Mouse (Mus musculus) kidney, adult 18-20 months (tissue): ENCODE results near the gene Zfp646.

ENCODE experiments used
- DNase-seq: peaks from one replicate; pipeline ENCODE4 v3.0.0; 2021

Zfp646 gene

DNA sequence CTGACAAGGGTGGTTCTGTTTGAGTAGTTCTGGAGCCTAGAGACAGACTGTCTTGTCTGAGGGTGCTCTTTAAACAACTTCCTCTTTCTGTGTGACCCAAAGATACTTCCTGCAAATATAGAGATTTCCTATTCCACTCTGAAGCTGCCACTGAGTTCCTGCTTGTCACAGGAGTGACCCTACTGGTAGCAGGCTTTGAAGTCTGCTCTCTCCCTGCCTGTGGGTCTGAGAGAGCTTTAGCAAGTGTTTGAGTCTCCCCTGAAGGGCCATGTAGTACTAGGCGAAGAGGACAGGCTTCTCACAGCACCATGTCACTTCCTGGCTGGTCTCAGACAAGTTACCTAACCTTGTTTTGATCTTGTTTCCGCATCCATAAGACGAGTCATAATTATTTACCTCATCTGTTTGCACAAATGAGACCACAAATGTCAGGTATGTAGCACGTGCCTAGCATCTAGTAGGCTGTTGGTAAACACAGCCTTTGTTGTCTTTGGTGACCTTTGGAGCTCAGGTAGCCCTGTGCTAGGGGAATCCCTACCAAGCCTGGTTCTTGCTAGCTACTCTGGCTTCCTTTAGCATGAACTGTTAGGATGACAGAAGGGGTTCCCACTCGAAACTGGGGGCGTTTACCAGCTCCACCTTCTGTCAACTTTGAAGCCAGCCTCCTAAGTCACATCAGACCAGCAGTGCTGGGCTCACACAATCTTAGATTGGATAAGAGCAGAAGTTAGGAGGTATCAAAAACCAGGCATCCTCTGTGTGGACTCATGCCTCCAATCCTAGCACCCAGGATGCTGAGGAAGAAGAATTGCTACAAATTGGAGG lies 46.6 kb downstream of the Zfp646 start:
- no peak for DNase-seq

DNA sequence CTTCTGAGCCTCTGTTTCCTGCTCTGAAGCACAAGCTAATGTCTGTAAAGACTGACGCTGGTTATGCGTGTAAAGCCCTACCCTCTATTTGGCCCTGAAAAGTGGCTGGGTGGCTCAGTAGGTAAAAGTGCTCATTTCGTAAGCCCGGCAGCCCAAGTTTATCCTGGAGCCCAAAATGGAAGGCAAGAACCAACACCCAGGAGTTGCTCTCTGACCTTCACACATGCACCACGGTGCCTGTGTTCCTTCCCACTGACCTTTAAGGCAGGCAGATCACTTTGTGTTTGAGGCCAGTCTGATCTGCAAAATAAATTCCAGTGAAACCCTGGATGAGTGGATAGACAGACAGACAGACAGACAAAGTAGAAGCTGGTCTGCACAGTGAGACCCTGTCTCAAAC lies 47.7 kb downstream of the Zfp646 start:
- DNase-seq: peak; percentile 44

DNA sequence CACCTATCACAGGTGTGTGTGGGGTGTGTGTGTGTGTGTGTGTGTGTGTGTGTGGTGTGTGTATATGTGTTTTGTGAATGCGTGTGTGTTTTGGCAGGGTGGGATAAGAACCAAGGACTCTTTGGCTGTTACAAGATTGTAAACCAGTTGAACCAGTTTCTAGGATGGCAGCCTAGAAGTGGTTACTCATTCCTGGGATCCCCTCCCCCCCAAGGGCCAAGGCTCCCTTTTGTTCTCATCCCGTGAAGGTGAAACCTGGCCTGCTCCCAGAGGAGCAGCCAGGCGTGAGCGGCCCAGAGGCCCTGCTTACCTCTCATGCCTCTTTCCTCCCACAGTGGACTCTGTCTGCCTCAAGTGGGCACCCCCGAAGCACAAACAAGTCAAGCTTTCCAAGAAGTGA lies 49.2 kb downstream of the Zfp646 start:
- DNase-seq: peak; percentile 85

DNA sequence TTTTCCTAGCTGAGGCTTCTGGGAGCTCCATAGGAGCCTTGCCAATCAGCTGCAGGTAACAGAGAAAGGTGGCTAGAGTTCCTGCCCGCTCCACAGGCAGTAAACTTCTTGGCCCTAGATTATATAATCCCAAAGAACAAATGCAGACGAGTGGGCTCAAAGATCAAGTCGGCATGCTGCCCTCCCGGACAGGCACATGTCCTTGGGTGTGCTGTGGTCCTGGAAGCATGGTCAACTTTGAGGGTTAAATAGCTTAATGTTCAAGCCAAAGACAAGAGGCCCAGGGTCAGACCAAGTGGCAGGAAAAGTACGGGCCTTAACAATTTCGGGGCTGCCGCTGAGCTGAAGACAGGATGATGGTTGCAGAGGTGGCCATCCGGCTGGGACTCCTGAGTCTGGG lies 50.0 kb downstream of the Zfp646 start:
- peak; percentile 76 for DNase-seq

DNA sequence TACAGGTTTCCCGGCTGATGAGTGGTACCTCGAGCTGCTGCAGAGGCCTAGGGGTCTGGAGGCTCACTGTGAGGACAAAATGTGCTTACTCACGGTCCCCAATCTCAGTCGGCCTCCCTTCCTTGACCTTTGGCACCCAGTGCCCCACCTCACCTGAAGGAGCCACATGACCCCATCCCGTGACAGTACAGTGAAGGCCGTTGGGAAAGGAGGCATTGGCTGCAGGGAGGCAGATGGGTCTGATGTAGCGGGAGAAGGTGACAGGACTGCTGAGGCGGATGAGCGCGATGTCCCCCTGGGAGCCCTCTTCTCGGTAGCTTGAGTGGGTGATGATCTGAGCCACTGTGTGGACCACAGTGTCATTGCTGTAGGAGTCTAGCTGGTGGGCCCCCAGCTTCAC lies 50.8 kb downstream of the Zfp646 start:
- DNase-seq: peak; percentile 82

DNA sequence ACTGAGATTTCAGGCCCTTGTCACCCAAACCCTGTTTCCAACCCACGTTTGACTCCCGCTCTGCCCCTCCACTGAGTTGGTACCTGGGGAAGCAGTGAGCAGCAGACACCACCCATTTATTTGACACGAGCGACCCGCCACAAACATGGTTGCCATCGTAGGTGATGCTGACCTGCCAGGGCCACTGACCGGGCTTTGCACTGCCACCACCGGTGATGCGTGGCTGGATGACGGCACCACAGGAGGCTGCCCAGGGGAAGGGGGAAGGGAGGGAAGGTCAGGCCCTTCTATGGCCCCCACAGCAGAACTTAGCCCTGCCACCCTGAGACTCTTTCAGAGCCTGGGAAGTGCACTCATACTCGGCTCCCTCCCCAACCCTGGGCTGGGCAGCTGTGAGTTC lies 51.7 kb downstream of the Zfp646 start:
- peak; percentile 54 for DNase-seq

DNA sequence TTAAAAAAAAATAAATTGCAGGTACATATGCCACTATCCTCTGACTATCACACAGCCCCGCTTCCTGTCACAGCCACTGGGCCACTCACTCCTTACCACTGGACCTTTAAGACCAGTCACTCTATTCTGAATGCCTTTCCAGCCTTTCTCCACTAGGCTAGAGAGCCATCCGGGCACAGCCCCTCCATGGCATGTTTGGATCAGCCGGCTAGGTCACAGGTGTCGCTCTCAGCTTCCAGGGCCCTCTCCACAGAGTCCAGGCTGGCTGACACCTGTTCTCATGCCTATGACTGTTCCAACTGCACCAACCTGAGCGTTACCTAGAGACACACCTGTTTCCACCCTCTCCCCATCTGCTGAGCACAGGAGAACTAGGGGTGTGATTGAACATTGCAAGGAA lies 52.6 kb downstream of the Zfp646 start:
- peak; percentile 58 for DNase-seq

DNA sequence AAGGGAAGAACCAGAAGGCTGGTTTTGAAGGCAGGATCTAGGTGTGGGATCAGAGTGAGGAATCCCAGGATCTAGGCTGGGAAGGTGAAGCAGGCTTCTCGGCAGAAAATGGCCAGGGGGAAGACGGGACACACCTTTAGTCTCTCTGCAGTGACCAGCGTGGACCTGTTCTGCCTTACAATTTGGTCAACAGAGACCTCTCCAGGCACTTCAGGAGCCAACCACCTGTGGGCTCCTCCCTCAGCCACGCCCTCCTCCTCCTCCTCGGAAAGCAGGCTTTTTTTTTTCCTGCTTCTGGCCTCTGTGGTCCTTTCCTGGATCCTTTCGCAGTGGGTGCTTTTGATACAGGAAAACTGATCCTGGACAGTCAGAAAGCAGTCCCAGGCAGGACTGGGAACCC lies 53.9 kb downstream of the Zfp646 start, which contains the start of gene Prss8:
Prss8 (minus strand) TSS at position 182 of the 400 bp plus-strand sequence.
- DNase-seq: peak; percentile 92

DNA sequence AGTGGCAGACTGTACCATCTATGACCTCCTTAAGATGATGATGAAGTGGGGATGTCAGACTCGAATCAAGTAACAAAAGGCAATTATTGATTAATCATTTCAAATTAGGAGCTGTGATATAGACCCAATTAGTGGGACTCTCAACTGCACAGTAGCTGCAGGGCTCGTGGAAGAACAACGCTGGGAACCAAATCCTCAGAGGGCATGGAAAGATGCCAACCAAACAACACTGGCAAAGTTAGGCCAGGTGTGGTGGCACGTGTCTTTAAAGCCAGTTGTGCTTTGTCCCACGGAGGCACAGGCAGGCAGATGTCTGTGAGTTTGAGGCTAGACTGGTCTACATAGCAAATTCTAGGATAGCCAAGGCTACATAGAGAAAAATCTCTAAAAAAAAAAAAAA lies 54.6 kb downstream of the Zfp646 start:
- DNase-seq: peak; percentile 25

DNA sequence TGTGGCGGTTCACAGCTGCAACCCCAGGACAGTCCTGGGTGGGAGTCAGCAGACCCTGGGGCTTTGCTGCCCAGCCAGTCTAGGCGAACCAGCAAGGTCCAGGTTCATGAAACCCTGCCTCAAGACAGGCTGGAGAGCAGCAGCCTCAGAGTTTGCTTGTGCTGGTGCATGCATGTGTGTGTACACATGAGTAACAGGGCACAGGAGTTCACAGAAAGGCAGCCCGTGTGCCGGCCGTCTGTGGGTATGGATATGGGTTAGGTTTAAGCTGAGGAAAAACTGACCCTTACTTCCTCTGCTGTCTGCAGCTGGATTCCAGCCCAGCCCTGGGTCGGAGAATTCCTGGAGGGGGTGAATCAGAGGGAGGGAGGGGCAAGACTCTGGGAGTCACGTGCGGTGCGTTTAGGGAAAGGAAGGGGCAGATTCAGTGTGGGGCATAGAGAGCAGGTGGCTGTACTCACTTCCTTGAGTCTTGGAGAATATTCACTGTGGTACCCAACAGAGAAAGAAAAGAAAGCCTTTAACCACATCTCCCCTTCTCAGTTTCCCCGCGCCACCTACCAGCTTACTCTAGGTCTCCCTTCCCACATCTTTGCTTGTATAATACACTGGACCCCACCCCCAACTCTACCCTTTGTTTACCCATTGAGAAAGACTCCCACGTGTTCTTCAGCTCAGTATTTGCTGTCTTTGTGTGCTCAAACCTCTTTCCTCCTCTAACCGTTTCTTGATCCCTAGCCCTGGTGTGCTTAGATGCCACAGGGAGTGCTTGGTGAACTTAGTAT lies 55.5 kb downstream of the Zfp646 start:
- DNase-seq: peak; percentile 74

DNA sequence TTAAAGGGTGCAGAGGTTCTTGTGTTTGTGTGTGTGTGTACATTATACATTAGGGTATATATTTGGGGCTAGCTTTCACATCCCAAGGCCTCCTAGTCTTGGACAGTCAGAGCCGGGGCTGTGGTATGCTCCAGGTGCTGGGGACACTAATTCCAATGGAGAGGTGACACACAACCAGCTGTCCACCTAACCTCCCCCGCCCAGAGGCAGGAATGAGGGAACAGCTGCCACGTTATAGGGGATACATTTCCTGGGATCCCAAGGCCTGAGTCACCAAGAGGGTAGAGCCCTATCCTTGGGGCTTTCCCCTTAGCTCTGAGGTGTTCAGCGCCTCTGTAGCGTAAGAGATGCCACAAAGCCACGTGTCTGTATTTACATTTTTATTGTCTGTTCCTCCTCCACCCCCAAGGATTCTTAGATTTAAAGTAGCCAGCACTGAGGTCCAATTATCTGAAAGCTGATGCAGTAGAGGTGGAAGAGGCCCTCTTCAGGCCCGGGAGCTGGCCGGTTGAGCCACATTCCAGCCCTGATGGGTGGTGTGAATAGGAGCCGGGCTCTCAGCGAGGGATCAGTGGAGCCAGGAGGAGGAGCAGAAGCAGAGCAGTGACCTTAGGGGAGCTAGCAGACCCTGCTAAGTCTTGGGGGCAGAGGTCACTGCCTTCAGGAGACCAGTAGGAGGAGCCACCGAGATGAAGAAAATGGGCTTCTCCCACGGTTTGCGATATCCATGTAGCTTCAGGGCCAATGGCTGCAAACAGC lies 56.4 kb downstream of the Zfp646 start:
- DNase-seq: peak; percentile 48

DNA sequence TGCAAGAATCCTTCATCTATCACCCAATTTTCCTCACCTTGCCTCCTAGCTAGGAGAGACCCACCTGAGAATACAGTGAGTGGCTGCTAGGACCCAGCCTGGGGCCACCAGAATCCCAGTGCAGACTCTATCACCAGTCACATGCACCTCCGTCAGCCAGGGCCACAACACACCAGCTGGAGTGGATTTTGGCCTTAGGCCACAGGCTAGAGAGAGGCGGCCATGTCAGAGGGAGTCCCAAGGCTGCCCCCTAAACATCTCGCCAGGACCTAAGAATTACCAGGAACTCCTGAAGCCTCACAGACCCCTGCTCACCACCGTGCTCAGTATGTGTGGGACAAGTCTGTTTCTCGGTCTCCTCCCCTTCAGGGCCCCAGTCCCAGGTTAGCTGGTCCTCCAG lies 58.1 kb downstream of the Zfp646 start:
- no peak for DNase-seq

DNA sequence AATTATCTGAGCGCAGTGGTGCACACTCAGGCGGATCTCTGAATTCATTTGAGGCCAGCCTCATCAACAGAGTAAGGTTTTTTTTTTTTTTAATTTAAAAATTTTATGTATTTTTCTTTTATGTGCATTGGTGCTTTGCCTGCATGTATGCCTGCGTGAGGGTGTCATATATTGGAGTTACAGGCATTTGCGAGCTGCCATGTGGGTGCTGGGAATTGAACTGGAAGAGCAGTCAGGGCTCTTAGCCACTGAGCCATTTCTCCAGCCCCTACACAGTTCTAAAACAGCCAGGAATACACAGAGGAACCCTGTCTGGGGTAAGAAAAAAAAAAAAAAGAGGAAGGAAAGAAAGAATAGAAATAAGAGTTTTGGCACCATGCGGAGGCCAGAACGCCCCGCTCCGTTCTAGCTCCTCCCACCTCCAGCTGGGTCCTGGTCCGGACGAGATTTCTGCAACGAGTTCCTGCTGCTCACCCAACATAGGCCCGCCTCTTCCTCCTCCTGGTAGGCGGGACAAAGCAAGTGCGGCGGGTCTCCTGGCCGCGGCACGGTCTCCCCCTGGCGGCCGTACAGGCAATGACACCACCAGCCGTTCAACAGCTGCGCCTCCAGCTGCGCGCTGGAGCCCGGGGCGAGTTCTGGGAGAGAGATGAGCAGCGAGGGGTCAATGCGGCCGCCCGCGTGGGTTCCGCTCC lies 59.2 kb downstream of the Zfp646 start:
- DNase-seq: peak; percentile 96
